Mouse (Mus musculus): Measurements from ENCODE around the gene Tac2. TPM values are rescaled to one million over a fixed set of nuclear protein-coding genes. Genes with fewer than 3 reads are reported as not detected.
"Not testable (repeated sequence)": the region's sequence is repeated elsewhere in the genome, so short reads cannot be mapped to it uniquely, and the experiment has no call there.

The Tac2 gene
- total RNA-seq, 4 experiments from 2014 or later = not detected

- DNase-seq (ENCODE audit: low spot score) = peak; percentile 61
Observed at GRCm38 (mm10) chr10:127755770-127756468, 31.6 kb downstream of the Tac2 start.

- DNase-seq (ENCODE audit: low spot score) = no peak
Observed at GRCm38 (mm10) chr10:127759181-127760110, 35.2 kb downstream of the Tac2 start, which contains the start of the genes Rdh1 and Rdh16f1. Gene Rdh1 (plus strand): TSS chr10:127759721. Gene Rdh16f1 (plus strand): TSS chr10:127759787.

- DNase-seq (ENCODE audit: low spot score) = not testable (repeated sequence)
Observed at GRCm38 (mm10) chr10:127762926-127763325, 38.6 kb downstream of the Tac2 start.

- DNase-seq (ENCODE audit: low spot score) = no peak
Observed at GRCm38 (mm10) chr10:127763914-127764680, 39.8 kb downstream of the Tac2 start.

- DNase-seq (ENCODE audit: low spot score) = no peak
Observed at GRCm38 (mm10) chr10:127766564-127766963, 42.3 kb downstream of the Tac2 start.

GRCm38 (mm10) chr10:127776011-127776410, 51.7 kb downstream of the Tac2 start, which contains the start of gene Rdh9:
Gene Rdh9 (plus strand): TSS chr10:127776386.
- DNase-seq (ENCODE audit: low spot score) = no peak

Other genes starting within 250 kb of the Tac2 start
- 1 to 10 TPM in 1 of 4 experiments, under 1 TPM in 2, not detected in 1; 0.66 to 1.5 (median 0.76) TPM for gene Stac3, start 222.8 kb upstream of the Tac2 start, total RNA-seq (2022)
- gene Ndufa4l2, start 209.5 kb upstream of the Tac2 start, total RNA-seq (2022) = 10 to 100 TPM; 17.2 to 26.5 (median 21.6) TPM
- gene Shmt2, start 202.0 kb upstream of the Tac2 start, total RNA-seq (2022) = 10 to 100 TPM; 41.6 to 48.4 (median 44.5) TPM
- gene Nxph4, start 189.9 kb upstream of the Tac2 start, total RNA-seq (2022) = under 1 TPM; 0.22 to 0.66 (median 0.50) TPM
- gene Lrp1, start 103.3 kb upstream of the Tac2 start, total RNA-seq (2022) = 10 to 100 TPM; 64.0 to 88.9 (median 74.0) TPM
- gene Stat6, start 81.5 kb upstream of the Tac2 start, total RNA-seq (2022) = 10 to 100 TPM; 38.4 to 43.7 (median 43.2) TPM
- 1 to 10 TPM; 3.0 to 5.1 (median 3.6) TPM for gene Nemp1, start 57.6 kb upstream of the Tac2 start, total RNA-seq (2022)
- gene Nab2, start 55.9 kb upstream of the Tac2 start, total RNA-seq (2022) = 10 to 100 TPM in 1 of 4 experiments, 1 to 10 TPM in 3; 5.0 to 10.3 (median 6.6) TPM
- gene Myo1a, start 19.3 kb upstream of the Tac2 start, total RNA-seq (2022) = under 1 TPM in 1 of 4 experiments, not detected in 3; 0.08 TPM
- gene Zbtb39, start 15.1 kb downstream of the Tac2 start, total RNA-seq (2022) = 1 to 10 TPM; 6.4 to 7.9 (median 7.5) TPM
- gene Gpr182, start 27.3 kb downstream of the Tac2 start, total RNA-seq (2022) = 1 to 10 TPM; 3.8 to 4.8 (median 4.2) TPM
- gene Rdh1, start 35.2 kb downstream of the Tac2 start, total RNA-seq (2022) = under 1 TPM in 1 of 4 experiments, not detected in 3; 0.06 TPM
- gene Rdh16f1, start 35.3 kb downstream of the Tac2 start, total RNA-seq (2022) = under 1 TPM in 1 of 4 experiments, not detected in 3; 0.22 TPM
- gene Rdh9, start 51.9 kb downstream of the Tac2 start, total RNA-seq (2022) = under 1 TPM in 2 of 4 experiments, not detected in 2; 0.09 to 0.22 TPM
- gene Rdh16, start 76.7 kb downstream of the Tac2 start, total RNA-seq (2022) = not detected
- gene Rdh19, start 125.5 kb downstream of the Tac2 start, total RNA-seq (2022) = not detected
- gene Rdh16f2, start 142.0 kb downstream of the Tac2 start, total RNA-seq (2022) = not detected
- under 1 TPM in 1 of 4 experiments, not detected in 3; 0.19 TPM for gene Rdh7, start 164.3 kb downstream of the Tac2 start, total RNA-seq (2022)
- gene Sdr9c7, start 174.0 kb downstream of the Tac2 start, total RNA-seq (2022) = not detected

Measured in heart, adult 8-10 months (tissue).